Mouse (Mus musculus) testis, adult 2 months (tissue): ENCODE data around the gene Ankrd61.

Source experiments
- CTCF ChIP-seq: fragments of 200-500 bp; IDR thresholded peaks from 2 replicates; pipeline ENCODE4 v1.5.1; 2012; ENCODE audit warnings: low read depth, mild to moderate bottlenecking, inconsistent platforms, low read length, moderate library complexity; ENCODE audit not compliant: control insufficient read depth, insufficient read depth, insufficient replicate concordance
- POLR2A ChIP-seq: fragments of 200-500 bp; IDR thresholded peaks from 2 replicates; pipeline ENCODE4 v1.6.1; 2012; ENCODE audit warnings: low read depth, mild to moderate bottlenecking, inconsistent platforms, low read length, moderate library complexity; ENCODE audit not compliant: control insufficient read depth

GRCm38 (mm10) chr5:143890741-143891140, 6.7 kb downstream of the Ankrd61 start:
- TF ChIP-seq CTCF, result no peak
- TF ChIP-seq POLR2A, result no peak
